Mouse (Mus musculus) hindbrain, embryonic 10.5 days (tissue): Measurements from ENCODE around the gene Phc2. TPM values are rescaled to one million over a fixed set of nuclear protein-coding genes. Genes with fewer than 3 reads are reported as not detected.

ENCODE experiments used
- DNase-seq: peaks from one replicate; pipeline ENCODE4 v3.0.0-alpha.2; 2017; ENCODE audit warnings: low spot score
- H3K27ac ChIP-seq: fragments of 300-500 bp; sonication (generic); 2 replicates; pipeline ENCODE4 v1.5.1; 2016; ENCODE audit warnings: mild to moderate bottlenecking, moderate library complexity
- H3K27me3 ChIP-seq: fragments of 300-500 bp; sonication (generic); 2 replicates; pipeline ENCODE4 v1.6.1; 2016; ENCODE audit warnings: mild to moderate bottlenecking; ENCODE audit not compliant: poor library complexity, insufficient read depth, severe bottlenecking
- H3K36me3 ChIP-seq: fragments of 300-500 bp; sonication (generic); 2 replicates; pipeline ENCODE4 v1.6.1; 2016; ENCODE audit warnings: mild to moderate bottlenecking, moderate library complexity
- H3K4me1 ChIP-seq: fragments of 300-500 bp; sonication (generic); replicated peaks from 2 replicates; pipeline ENCODE4 v1.6.1; 2016; ENCODE audit warnings: mild to moderate bottlenecking
- H3K4me3 ChIP-seq: fragments of 300-500 bp; sonication (generic); 2 replicates; pipeline ENCODE4 v1.5.1; 2016; ENCODE audit warnings: mild to moderate bottlenecking, moderate library complexity
- H3K9me3 ChIP-seq: fragments of 300-500 bp; sonication (generic); 2 replicates; pipeline ENCODE4 v1.6.1; 2016; ENCODE audit warnings: mild to moderate bottlenecking, moderate library complexity
- WGBS: fragments of 180-500 bp; shearing (Covaris S2); methylation state at CpG from one replicate; pipeline ENCODE4 v1.1.7; 2016; 5-methylcytosine and 5-hydroxymethylcytosine counted together
- polyA plus RNA-seq: library from polyadenylated mRNA; unstranded; fragments of >200 nt; fragmentation: Nextera tagmentation; extraction: Ambion mirVana; gene quantifications from 2 replicates; pipeline ENCODE4 v1.2.1, GENCODE M21; 2016

Phc2 gene
- polyA plus RNA-seq, 1 experiment from 2014 or later: 62.2 TPM

DNA sequence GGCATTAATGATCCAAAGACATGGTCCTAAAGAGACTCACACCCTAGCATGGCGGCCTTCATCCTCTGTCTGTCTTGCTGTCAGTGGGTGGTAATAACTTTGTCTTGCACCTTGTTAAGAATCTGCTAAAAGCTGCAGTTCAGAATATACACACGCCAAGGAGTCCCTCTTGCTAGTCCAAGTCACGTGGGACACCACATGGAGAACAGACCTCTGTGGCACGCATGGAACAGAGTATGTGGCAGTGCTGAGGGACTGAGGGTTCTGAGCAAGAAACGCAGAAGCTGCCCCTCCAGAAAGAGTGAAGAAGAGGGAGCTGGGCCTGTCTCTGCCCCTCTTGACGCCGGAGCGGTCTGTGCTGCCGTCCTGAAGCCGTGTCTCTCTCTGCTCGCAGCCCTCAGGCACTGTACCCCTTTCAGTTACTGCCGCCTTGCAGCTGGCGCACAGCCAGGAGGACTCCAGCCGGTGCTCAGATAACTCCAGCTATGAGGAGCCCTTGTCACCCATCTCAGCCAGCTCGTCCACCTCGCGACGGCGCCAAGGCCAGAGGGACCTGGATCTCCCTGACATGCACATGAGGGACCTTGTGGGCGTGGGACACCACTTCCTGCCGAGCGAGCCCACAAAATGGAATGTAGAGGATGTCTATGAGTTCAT is 93.2 kb downstream of the Phc2 start:
- no peak overlapping the region for H3K4me3 ChIP-seq
- H3K36me3 ChIP-seq: peaks cover 100% of the 10 kb centered on the region
- DNase-seq: no peak
- H3K9me3 ChIP-seq: no peaks in the 10 kb centered on the region
- H3K27ac ChIP-seq: no peak overlapping the region
- no peaks in the 10 kb centered on the region for H3K27me3 ChIP-seq
- whole genome bisulfite sequencing: 93% methylated on average over 22 of the region's 22 CpGs
- H3K4me1 ChIP-seq: peaks cover 6% of the 10 kb centered on the region

- 92% methylated on average over 7 of the region's 7 CpGs for whole genome bisulfite sequencing
- peaks cover 100% of the 10 kb centered on the region for H3K36me3 ChIP-seq
These were observed 93.8 kb downstream of the Phc2 start for GRCm38 (mm10) chr4:128748309-128748708.

GRCm38 (mm10) chr4:128751006-128751405 is 96.5 kb downstream of the Phc2 start:
- H3K4me3 ChIP-seq: no peak overlapping the region
- H3K27ac ChIP-seq: no peak overlapping the region
- peaks cover 98% of the 10 kb centered on the region for H3K36me3 ChIP-seq
- WGBS: 68% methylated on average over 5 of the region's 5 CpGs
- DNase-seq: no peak
- no peaks in the 10 kb centered on the region for H3K27me3 ChIP-seq
- peaks cover 12% of the 10 kb centered on the region for H3K4me1 ChIP-seq
- no peaks in the 10 kb centered on the region for H3K9me3 ChIP-seq

More at GRCm38 (mm10) chr4:128748309-128748708, 93.8 kb downstream of the Phc2 start:
- Histone ChIP-seq H3K4me1 (peaks cover under 1% of the 10 kb centered on the region; the same call in 1 of the 2 replicates), H3K27me3 (no peaks in the 10 kb centered on the region), H3K27ac (peak overlapping the region; percentile 16; the same call in 1 of the 2 replicates), H3K9me3 (no peaks in the 10 kb centered on the region), H3K4me3 (no peak overlapping the region)
- DNase-seq: no peak

GRCm38 (mm10) chr4:128752031-128752757 is 97.7 kb downstream of the Phc2 start:
- DNase-seq: no peak
- H3K27me3 ChIP-seq: no peaks in the 10 kb centered on the region
- H3K27ac ChIP-seq: no peak overlapping the region
- WGBS: 92% methylated on average over 13 of the region's 13 CpGs
- H3K4me3 ChIP-seq: no peak overlapping the region
- peaks cover 13% of the 10 kb centered on the region for H3K4me1 ChIP-seq
- peaks cover 87% of the 10 kb centered on the region for H3K36me3 ChIP-seq
- no peaks in the 10 kb centered on the region for H3K9me3 ChIP-seq

DNA sequence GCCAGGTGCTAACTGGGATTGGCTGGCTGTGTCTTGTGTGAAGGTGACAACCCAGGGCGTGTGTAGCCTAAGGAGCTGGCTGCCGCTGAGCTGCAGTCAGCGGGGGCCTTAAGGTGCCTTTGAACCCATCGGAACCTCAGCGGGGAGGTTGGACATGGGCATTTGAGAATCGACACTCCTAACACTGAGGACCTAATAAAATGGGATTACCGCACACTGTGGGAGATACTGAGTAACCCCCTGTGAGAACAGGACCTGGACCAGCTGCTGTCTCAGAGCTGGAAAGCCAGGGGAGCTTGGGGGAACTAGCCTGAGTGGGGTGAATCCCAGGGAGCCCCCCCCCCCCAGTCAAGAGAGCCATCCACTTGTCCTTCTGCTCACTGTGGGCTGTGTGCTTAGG is 99.1 kb downstream of the Phc2 start:
- Histone ChIP-seq H3K9me3 (no peaks in the 10 kb centered on the region), H3K27ac (no peak overlapping the region), H3K36me3 (peaks cover 73% of the 10 kb centered on the region), H3K4me1 (peaks cover 13% of the 10 kb centered on the region), H3K27me3 (no peaks in the 10 kb centered on the region), H3K4me3 (no peak overlapping the region)
- DNase-seq: no peak
- WGBS: 94% methylated on average over 7 of the region's 7 CpGs

DNA sequence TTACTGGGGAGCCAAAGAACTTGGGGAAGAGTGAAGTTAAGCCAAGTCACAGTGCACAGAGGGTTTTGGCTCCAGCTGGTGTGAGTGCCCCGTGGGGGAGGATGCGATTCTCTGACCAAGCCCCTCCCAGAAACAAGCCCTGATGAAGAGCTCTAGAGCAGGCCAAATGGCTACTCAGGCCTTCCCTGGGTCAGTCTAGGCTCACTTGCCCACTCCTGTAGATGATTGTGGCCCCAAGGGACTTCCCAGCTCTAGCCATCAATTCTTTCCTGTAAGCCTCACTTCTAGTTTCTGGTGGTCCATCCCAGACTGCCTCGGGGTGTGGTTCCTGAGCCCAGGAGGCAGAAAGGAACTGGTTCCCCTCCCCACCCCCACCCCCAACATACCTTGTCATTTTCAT is 100.6 kb downstream of the Phc2 start, which contains the start of gene A3galt2:
Gene A3galt2, plus strand, starts transcription at position 301 of the 400 bp plus-strand sequence.
- H3K4me3 ChIP-seq: no peak within 1 kb of the TSS
- peaks cover 58% of the 10 kb centered on the region for H3K36me3 ChIP-seq
- no peaks in the 10 kb centered on the region for H3K27me3 ChIP-seq
- peaks cover 13% of the 10 kb centered on the region for H3K4me1 ChIP-seq
- H3K27ac ChIP-seq: peak within 1 kb of the TSS; percentile 19; the same call in 1 of the 2 replicates
- 80% methylated on average over 3 of the region's 3 CpGs for WGBS
- no peaks in the 10 kb centered on the region for H3K9me3 ChIP-seq
- no peak for DNase-seq

- H3K27me3 ChIP-seq: no peaks in the 10 kb centered on the region
- peaks cover 50% of the 10 kb centered on the region for H3K36me3 ChIP-seq
These were observed 101.4 kb downstream of the Phc2 start for GRCm38 (mm10) chr4:128755900-128756299.

DNA sequence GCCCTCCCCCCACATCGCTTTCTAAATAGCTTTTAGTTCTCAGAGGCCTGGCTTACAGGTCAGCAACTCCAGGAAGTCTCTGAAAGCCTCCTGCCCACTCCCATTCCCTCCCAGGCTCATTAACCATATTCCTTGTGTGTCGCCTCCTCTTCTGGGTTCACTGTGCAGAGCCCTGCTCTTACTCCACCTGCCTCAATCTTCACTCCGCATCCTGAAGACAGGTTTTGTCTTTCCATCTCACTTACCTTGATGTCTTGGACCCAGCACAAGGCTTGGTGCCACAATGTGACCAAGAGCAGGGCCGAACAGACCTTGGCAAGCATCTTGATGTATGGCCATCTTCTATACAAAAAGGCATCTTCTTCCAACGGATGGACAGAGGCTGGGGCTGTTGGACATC is 104.7 kb downstream of the Phc2 start:
- Histone ChIP-seq H3K4me3 (no peak overlapping the region), H3K4me1 (peaks cover 13% of the 10 kb centered on the region), H3K27me3 (no peaks in the 10 kb centered on the region), H3K36me3 (peaks cover 17% of the 10 kb centered on the region), H3K27ac (no peak overlapping the region), H3K9me3 (peaks cover 11% of the 10 kb centered on the region)
- no peak for DNase-seq
- WGBS: 85% methylated on average over 5 of the region's 5 CpGs

More at GRCm38 (mm10) chr4:128755900-128756299, 101.4 kb downstream of the Phc2 start:
- peak overlapping the region; percentile 19; the same call in 1 of the 2 replicates for H3K27ac ChIP-seq
- 80% methylated on average over 7 of the region's 7 CpGs for WGBS
- peaks cover 13% of the 10 kb centered on the region for H3K4me1 ChIP-seq
- no peaks in the 10 kb centered on the region for H3K9me3 ChIP-seq
- no peak for DNase-seq
- no peak overlapping the region for H3K4me3 ChIP-seq

DNA sequence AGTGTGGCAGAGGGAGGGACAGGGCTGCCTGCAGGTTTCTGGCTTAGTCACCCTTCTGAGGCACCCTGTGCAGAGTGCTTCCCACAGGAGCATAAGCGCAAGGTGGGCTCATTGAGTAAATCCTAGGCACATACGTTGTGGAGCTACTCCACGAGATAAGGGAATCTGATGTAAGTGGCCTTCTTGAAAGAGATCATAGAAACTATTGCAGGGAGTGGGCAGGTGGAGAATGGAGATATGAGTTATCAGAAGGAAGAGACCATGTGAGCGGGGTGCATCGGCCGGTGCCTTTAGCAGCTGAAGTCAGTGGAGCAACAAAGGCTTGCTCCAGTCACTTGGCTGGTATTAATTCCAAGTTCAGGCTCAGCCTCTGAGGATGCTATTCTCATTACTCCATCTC is 105.5 kb downstream of the Phc2 start:
- 92% methylated on average over 6 of the region's 6 CpGs for WGBS
- peaks cover 10% of the 10 kb centered on the region for H3K36me3 ChIP-seq
- H3K27me3 ChIP-seq: no peaks in the 10 kb centered on the region
- H3K27ac ChIP-seq: no peak overlapping the region
- H3K9me3 ChIP-seq: peaks cover 11% of the 10 kb centered on the region
- no peak overlapping the region for H3K4me3 ChIP-seq
- peaks cover 11% of the 10 kb centered on the region for H3K4me1 ChIP-seq
- no peak for DNase-seq

DNA sequence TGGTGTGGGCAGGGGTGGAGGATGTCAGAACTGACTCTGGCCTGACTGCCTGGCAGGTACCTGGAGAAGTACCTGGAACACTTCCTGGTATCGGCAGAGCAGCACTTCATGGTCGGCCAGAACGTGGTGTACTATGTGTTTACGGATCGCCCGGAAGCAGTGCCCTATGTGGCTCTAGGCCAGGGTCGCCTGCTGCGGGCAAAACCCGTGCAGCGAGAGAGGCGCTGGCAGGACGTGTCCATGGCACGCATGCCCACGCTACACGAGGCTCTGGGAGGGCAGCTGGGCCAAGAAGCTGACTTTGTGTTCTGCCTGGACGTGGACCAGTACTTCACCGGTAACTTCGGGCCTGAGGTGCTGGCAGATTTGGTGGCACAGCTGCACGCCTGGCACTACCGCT is 112.4 kb downstream of the Phc2 start:
- peaks cover 11% of the 10 kb centered on the region for H3K9me3 ChIP-seq
- no peak overlapping the region for H3K27ac ChIP-seq
- H3K27me3 ChIP-seq: 0 out of 2 replicates have a peak, but pooled peaks cover 2% of the 10 kb centered on the region
- H3K4me1 ChIP-seq: peaks cover 32% of the 10 kb centered on the region
- no peak for DNase-seq
- no peak overlapping the region for H3K4me3 ChIP-seq
- H3K36me3 ChIP-seq: peaks cover 7% of the 10 kb centered on the region
- 91% methylated on average over 20 of the region's 20 CpGs for WGBS

- H3K4me1 ChIP-seq: peaks cover 32% of the 10 kb centered on the region
- H3K4me3 ChIP-seq: no peak overlapping the region
- peaks cover 19% of the 10 kb centered on the region for H3K36me3 ChIP-seq
- peaks cover 6% of the 10 kb centered on the region for H3K9me3 ChIP-seq
- 0 out of 2 replicates have a peak, but pooled peaks cover 2% of the 10 kb centered on the region for H3K27me3 ChIP-seq
- 85% methylated on average over 13 of the region's 13 CpGs for WGBS
- H3K27ac ChIP-seq: no peak overlapping the region
- DNase-seq: no peak
These were observed 113.6 kb downstream of the Phc2 start for GRCm38 (mm10) chr4:128768120-128768519.

DNA sequence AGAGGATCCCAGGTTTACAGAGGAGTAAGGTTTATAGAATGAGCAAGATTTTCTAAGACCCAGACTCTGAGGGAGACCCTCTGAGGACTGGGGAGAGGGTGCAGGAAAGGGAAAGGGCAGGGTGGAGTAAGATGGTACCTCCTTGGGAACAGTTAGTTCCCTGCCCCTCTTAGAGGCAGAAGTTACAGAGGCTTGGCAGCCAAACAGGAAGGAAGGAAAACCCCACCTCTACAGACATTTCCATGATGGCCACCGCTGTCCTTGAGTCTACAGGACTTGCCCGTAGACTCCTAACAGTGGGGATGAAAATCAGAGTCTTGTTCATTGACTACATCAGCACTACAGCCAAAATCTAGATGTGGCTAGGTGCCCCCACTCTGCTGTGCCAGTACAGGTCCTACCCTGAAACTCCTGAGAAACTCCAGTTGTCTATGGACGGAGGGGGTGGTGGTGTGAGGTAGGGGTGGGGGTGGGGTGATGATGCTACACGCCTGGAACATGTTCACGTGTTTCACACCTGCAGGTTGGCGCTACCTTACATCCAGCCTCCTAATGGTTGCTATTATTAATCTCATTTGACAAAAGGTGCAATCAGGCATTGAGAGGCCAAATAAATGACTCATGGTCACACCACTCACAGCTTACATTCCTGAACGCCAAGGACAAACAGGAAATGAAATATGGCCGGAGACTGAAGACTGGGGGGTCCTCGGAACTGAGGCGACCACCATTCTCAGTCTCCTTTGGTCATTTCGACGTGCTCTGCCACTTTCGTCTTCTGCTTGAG is 115.3 kb downstream of the Phc2 start:
- Histone ChIP-seq H3K27me3 (0 out of 2 replicates have a peak, but pooled peaks cover 2% of the 10 kb centered on the region), H3K27ac (peak overlapping the region; percentile 35; the same call in 1 of the 2 replicates), H3K9me3 (no peaks in the 10 kb centered on the region), H3K4me1 (peaks cover 32% of the 10 kb centered on the region), H3K36me3 (peaks cover 35% of the 10 kb centered on the region), H3K4me3 (no peak overlapping the region)
- no peak for DNase-seq
- WGBS: 94% methylated on average over 13 of the region's 13 CpGs
